Mouse (Mus musculus) CH12.LX (cell line): ENCODE results near the gene Thoc3. TPM values are rescaled to one million over a fixed set of nuclear protein-coding genes. Genes with fewer than 3 reads are reported as not detected.

Experiments used
- DNase-seq: peaks from one replicate; pipeline ENCODE4 v3.0.0-alpha.2; 2013; ENCODE audit errors: extremely low read depth
- H3K27ac ChIP-seq: 2 replicates; pipeline ENCODE4 v1.5.1; 2012; ENCODE audit warnings: low read depth, mild to moderate bottlenecking, control low read depth, moderate library complexity; ENCODE audit not compliant: insufficient read depth
- H3K27me3 ChIP-seq: replicated peaks from 2 replicates; pipeline ENCODE3; 2012; ENCODE audit warnings: inconsistent platforms
- H3K36me3 ChIP-seq, 2 experiments: replicated peaks in 1 of 2; 2 replicates each; pipeline versions ENCODE3 to v1.6.1; 2012; ENCODE audit warnings: inconsistent platforms in 1 of 2, low read length in 1 of 2, mild to moderate bottlenecking in 1 of 2, mixed read lengths in 1 of 2, moderate library complexity in 1 of 2; ENCODE audit not compliant: control insufficient read depth in 1 of 2, insufficient read depth in 1 of 2
- H3K4me1 ChIP-seq, 2 experiments: 2 replicates each; pipeline ENCODE4 v1.6.1; 2012; ENCODE audit warnings: inconsistent platforms in 1 of 2, moderate library complexity in 1 of 2; ENCODE audit not compliant: insufficient read depth in 2 of 2, control insufficient read depth in 1 of 2
- H3K4me2 ChIP-seq: 2 replicates; pipeline ENCODE4 v1.6.1; 2012; ENCODE audit warnings: low read depth, mild to moderate bottlenecking, control low read depth; ENCODE audit not compliant: poor library complexity, insufficient read depth, severe bottlenecking
- H3K4me3 ChIP-seq, 3 experiments: fragments of 150-350 bp in 1 of 3; sonication (generic) in 1 of 3; replicated peaks in 1 of 3; 2 replicates each; pipeline versions ENCODE3 to v1.5.1; 2011 to 2012; ENCODE audit warnings: low read depth in 2 of 3, low read length in 2 of 3, mild to moderate bottlenecking in 2 of 3, moderate library complexity in 2 of 3, control low read depth in 1 of 3, improper control_type of control experiment in 1 of 3, inconsistent platforms in 1 of 3, mixed read lengths in 1 of 3; ENCODE audit not compliant: poor library complexity in 1 of 3
- H3K79me2 ChIP-seq: replicated peaks from 2 replicates; pipeline ENCODE4 v1.6.1; 2012; ENCODE audit warnings: mild to moderate bottlenecking, moderate library complexity; ENCODE audit not compliant: control insufficient read depth, poor library complexity, insufficient read depth, severe bottlenecking; ENCODE audit errors: extremely low read depth
- H3K9ac ChIP-seq: 2 replicates; pipeline ENCODE4 v1.6.1; 2012; ENCODE audit warnings: low read depth, mild to moderate bottlenecking, control low read depth, moderate library complexity; ENCODE audit not compliant: insufficient read depth
- H3K9me3 ChIP-seq: replicated peaks from 2 replicates; pipeline ENCODE3; 2012; ENCODE audit warnings: low read length, inconsistent platforms, mixed read lengths
- CTCF ChIP-seq, 2 experiments: IDR thresholded peaks in 1 of 2; conservative IDR thresholded peaks in 1 of 2; 2 replicates each; pipeline ENCODE4 v1.5.1; 2011 to 2012; ENCODE audit warnings: low read depth in 2 of 2, low read length in 2 of 2, improper control_type of control experiment in 1 of 2, inconsistent platforms in 1 of 2, mild to moderate bottlenecking in 1 of 2, moderate library complexity in 1 of 2
- JUN ChIP-seq: IDR thresholded peaks from 2 replicates; pipeline ENCODE4 v1.6.1; 2011; ENCODE audit warnings: low read depth, mild to moderate bottlenecking, low read length, improper control_type of control experiment, moderate library complexity; ENCODE audit not compliant: insufficient read depth
- RCOR1 ChIP-seq: conservative IDR thresholded peaks from 2 replicates; pipeline ENCODE4 v1.6.1; 2012; ENCODE audit warnings: low read depth, mild to moderate bottlenecking, inconsistent platforms, low read length, improper control_type of control experiment
- SIN3A ChIP-seq: IDR thresholded peaks from 2 replicates; pipeline ENCODE4 v1.6.1; 2012; ENCODE audit warnings: low read length, improper control_type of control experiment, inconsistent platforms
- USF2 ChIP-seq: conservative IDR thresholded peaks from 2 replicates; pipeline ENCODE4 v1.6.1; 2011; ENCODE audit warnings: low read depth, low read length, improper control_type of control experiment
- dilution Hi-C: fragments of 300-500 bp; cut with MboI; formaldehyde crosslinking; loops from 2 replicates; pipeline ENCODE4 v1.14.3; 2020; ENCODE audit warnings: low sequenced_read_pairs; ENCODE audit not compliant: extremely low pct_unique_long_range_greater_than_20kb, extremely low pct_ligation_motif_present
- in situ Hi-C: fragments of 300-500 bp; cut with MboI; formaldehyde crosslinking; loops from 3 replicates; pipeline ENCODE4 v1.14.3; 2019; ENCODE audit warnings: low sequenced_read_pairs, low pct_ligation_motif_present, low pct_unique_long_range_greater_than_20kb, mixed read lengths
- polyA plus RNA-seq: library from polyadenylated mRNA; unstranded; fragments of >175 nt; gene quantifications from 2 replicates; pipeline ENCODE4 v1.2.1, GENCODE M21; 2012; ENCODE audit warnings: low read depth; ENCODE audit not compliant: insufficient read length
- total RNA-seq, 2 experiments: library from RNA; depleted of rRNA; stranded (reverse); fragments of 300-350 nt in 1 of 2; fragments of >200 nt in 1 of 2; gene quantifications; 2 replicates each; pipeline ENCODE4 v1.2.3; 2012 to 2014

The Thoc3 gene
- total and polyA plus RNA-seq, 3 experiments = 72.1 to 93.1 (median 77.5) TPM

- TF ChIP-seq RCOR1 = no peak
These were observed at the start of gene Thoc3 (continued) for GRCm38 (mm10) chr13:54468098-54469011.

DNA sequence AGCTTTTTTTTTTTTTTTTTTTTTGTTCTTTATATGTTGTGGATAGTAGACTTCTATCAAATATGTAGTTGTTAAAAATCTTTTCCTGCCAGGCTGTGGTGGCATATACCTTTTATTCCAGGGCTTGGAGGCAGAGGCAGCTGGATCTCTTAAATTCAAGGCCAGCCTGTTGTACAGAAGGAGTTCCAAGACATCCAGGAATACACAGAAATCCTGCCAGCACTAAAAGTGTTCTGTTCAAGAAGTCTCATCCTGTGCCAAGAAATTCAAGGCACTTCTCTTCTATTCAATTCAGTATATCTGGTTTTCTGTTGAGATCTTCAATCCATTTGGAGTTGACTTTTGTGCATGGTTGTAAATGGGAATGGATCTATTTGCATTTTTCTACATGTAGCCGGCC lies 37.3 kb upstream of the Thoc3 start:
- no peak overlapping the region for H3K4me3 ChIP-seq
- in situ Hi-C loops = no loop called here
- TF ChIP-seq JUN = no peak
- TF ChIP-seq, all 38 proteins: peak for 0
- no peak overlapping the region for H3K27ac ChIP-seq
- dilution Hi-C loops = no loop called here
- DNase-seq = no peak
- H3K36me3 ChIP-seq = peaks cover 2 to 15% of the 10 kb centered on the region in 2 experiments
- H3K4me1 ChIP-seq = peaks cover 7 to 37% of the 10 kb centered on the region in 2 experiments; a peak in 3 of 4 replicates
- peaks cover 2% of the 10 kb centered on the region for H3K9me3 ChIP-seq
- H3K79me2 ChIP-seq = peaks cover 28% of the 10 kb centered on the region
- no peak overlapping the region; the same call in 1 of the 2 replicates for H3K4me2 ChIP-seq
- H3K9ac ChIP-seq = no peak overlapping the region
- H3K27me3 ChIP-seq = peaks cover 5% of the 10 kb centered on the region

GRCm38 (mm10) chr13:54504611-54505260 lies 36.1 kb upstream of the Thoc3 start:
- no peak overlapping the region for H3K27ac ChIP-seq
- no peaks in the 10 kb centered on the region for H3K9me3 ChIP-seq
- H3K4me2 ChIP-seq = peak overlapping the region; percentile 89
- peak; percentile 42 for DNase-seq
- dilution Hi-C loops (no loop called here), in situ Hi-C loops (no loop called here)
- H3K9ac ChIP-seq = peak overlapping the region; percentile 87
- H3K79me2 ChIP-seq = peaks cover 28% of the 10 kb centered on the region
- H3K27me3 ChIP-seq = peaks cover 5% of the 10 kb centered on the region
- peaks cover 0 to 9% of the 10 kb centered on the region in 2 experiments for H3K36me3 ChIP-seq
- peak overlapping the region; percentile 59 to 84 (median 73) for H3K4me3 ChIP-seq
- H3K4me1 ChIP-seq = peaks cover 7 to 42% of the 10 kb centered on the region in 2 experiments; a peak in 3 of 4 replicates
- TF ChIP-seq CTCF (conservative IDR thresholded peaks at IDR 0.05 in 1 of 2, IDR thresholded peaks at IDR 0.05 in 1 of 2; ENCODE audit: low read depth in 2 of 2, low read length in 2 of 2) (no peak), USF2 (no peak), SIN3A (peak; percentile 34; the same call in 1 of the 2 replicates)
- TF ChIP-seq, all 38 proteins: peak for 1
